Comparison of ENCODE assay signal across 12 mouse cellular contexts in genomic region chr4:13251571-13251970, GRCm38 (mm10).
"Had no signal": no experiment of that assay in that cellular context is flagged by ENCODE, and none has a peak within 500 bp of the region (broad histone marks: within the 10 kb centered on the region; RNA-seq: fewer than 3 reads in every experiment).

No protein-coding gene starts in this region.

- DNase-seq: retina, postnatal 1 day; right cerebral cortex, adult 18-20 months; right cerebral cortex, postnatal 14 days; right cerebral cortex, postnatal 25 days; right cerebral cortex, postnatal 4 days; spleen, adult 18-20 months; thymus, adult 18-20 months; thymus, adult 2 months; thymus, postnatal 14 days; thymus, postnatal 25 days; thymus, postnatal 36 days; thymus, postnatal 4 days had no signal
